Mouse (Mus musculus) erythroid progenitor cell, adult 5-6 weeks (primary cell): ENCODE measurements around the gene Sorbs1. TPM values are rescaled to one million over a fixed set of nuclear protein-coding genes. Genes with fewer than 3 reads are reported as not detected.

Experiments used
- ATAC-seq: replicated peaks from 2 replicates; pipeline ENCODE4 v1.8.0; 2016; ENCODE audit warnings: moderate number of reproducible peaks, mild to moderate bottlenecking, moderate TSS enrichment, inconsistent platforms; ENCODE audit not compliant: poor library complexity, low FRiP score, severe bottlenecking
- total RNA-seq, 2 experiments: library from RNA; stranded (forward) in 1 of 2; stranded (reverse) in 1 of 2; fragments of 150-400 nt in 1 of 2; fragments of 186-747, 209-891 nt in 1 of 2; gene quantifications; 2 replicates each; pipeline versions ENCODE4 v1.2.3 to v1.2.4; 2015 to 2017; ENCODE audit warnings: low replicate concordance in 2 of 2

The Sorbs1 gene
- total RNA-seq (2015; ENCODE audit: low replicate concordance): 87.9 and 106 TPM in 2 replicates
- 163 and 167 TPM in 2 replicates for total RNA-seq (2017; ENCODE audit: low replicate concordance)

- ATAC-seq: peak; percentile 91
These were observed at the start of gene Sorbs1 for GRCm38 (mm10) chr19:40513632-40514078. Gene Sorbs1 (minus strand): TSS chr19:40513779.

GRCm38 (mm10) chr19:40561521-40561920 is 47.9 kb upstream of the Sorbs1 start:
- ATAC-seq: peak; percentile 79

DNA sequence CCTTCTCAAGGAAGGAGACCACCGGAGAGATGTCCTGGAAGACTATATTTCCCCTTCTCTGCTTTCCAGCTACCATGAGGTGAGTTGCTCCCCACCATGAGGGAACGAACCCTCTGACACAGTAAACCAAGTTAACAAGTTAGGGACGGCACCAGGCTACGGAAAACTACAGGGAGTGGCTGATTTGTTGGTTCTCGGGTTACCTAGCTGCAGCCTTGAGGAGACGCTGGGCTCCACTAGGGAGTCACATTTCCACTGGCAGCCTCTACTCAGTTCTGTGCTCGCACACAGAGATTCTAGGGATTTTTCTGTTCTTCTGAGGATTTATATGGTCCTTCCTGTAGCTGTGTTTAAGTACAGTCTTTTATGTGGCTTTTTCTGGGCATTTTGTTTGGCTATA is 42.5 kb upstream of the Sorbs1 start:
- ATAC-seq: no peak

- no peak for ATAC-seq
These were observed 41.6 kb upstream of the Sorbs1 start for GRCm38 (mm10) chr19:40555136-40555535.

GRCm38 (mm10) chr19:40554343-40554742 is 40.8 kb upstream of the Sorbs1 start:
- no peak for ATAC-seq

GRCm38 (mm10) chr19:40553849-40554248 is 40.3 kb upstream of the Sorbs1 start:
- no peak for ATAC-seq

DNA sequence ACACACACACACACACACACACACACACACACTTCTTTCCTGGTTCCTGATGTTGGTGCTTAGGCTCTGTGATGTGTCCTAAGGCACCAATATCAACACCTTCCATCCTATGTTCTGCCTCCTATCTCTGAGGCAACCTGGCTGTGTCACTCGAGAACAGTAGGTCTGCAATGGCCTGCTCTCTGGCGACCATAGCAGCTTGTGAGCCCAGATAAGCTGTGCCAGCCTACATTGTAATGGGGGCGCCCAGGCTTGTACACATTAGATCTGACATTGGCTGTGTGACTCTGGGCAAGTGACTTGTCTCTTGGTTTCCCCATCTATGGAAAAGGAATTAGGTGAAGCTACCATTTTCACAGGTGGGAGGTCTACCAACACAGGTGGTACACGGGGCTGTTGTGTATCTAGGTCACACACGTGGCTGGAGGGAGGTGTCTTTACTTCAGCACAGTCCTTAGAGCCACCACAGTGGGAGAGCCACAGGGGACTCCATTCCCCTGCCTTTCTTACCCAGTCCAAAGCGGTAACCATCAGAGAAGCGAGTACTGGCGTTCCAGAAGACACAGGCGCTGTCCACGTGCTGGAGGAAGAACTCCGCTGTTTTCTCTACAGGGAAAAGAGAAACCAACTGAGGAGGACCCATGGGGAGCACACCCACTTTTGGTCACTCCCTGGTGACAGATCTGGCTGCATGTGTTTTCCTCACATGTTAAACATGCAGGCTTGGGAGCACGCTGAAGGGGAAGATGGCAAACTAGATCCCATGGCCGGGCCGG is 39.6 kb upstream of the Sorbs1 start:
- peak; percentile 89 for ATAC-seq

- no peak for ATAC-seq
These were observed 36.0 kb upstream of the Sorbs1 start for GRCm38 (mm10) chr19:40549516-40550135.

GRCm38 (mm10) chr19:40548796-40549515 is 35.4 kb upstream of the Sorbs1 start:
- ATAC-seq: no peak

GRCm38 (mm10) chr19:40548386-40548785 is 34.8 kb upstream of the Sorbs1 start:
- no peak for ATAC-seq

GRCm38 (mm10) chr19:40544856-40545255 is 31.3 kb upstream of the Sorbs1 start:
- peak; percentile 72; the same call in 1 of the 2 replicates for ATAC-seq

DNA sequence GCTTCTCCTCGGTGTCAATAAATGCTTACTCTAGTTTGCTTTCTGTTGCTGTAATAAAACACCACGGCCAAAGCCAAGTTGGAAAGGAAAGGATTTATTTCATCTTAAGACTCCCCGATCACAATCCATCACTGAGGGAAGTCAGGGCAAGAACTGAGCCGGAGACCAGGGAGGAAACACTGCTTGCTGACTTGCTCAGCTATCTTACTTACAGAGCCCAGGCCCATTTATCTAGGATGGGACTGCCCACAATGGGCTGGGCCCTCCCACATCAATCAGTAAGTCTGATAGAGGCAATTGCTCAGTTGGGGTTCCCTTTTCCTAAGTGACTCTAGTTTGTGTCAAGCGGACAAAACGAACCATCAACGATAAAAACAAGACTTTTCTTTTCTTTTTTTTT is 29.2 kb upstream of the Sorbs1 start:
- no peak for ATAC-seq

DNA sequence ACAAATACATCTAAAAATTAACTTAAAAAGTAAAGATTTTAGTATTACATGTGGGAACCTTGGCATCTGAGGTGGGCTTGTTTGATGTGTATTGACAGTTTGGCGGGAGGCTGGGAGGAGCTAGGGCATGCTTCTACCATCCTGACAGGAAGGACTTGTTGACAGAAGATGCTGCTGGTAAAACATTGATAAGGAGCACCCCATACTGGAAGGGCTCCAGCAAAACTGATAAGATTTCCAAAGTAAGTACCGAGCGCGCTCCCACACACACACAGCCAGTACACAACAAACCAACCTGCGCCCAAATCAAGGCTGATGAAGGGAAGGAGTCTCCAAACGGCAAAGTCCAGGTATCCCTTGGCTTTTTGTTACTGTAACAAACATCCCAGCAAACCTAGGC is 22.9 kb upstream of the Sorbs1 start:
- ATAC-seq: peak; percentile 91

DNA sequence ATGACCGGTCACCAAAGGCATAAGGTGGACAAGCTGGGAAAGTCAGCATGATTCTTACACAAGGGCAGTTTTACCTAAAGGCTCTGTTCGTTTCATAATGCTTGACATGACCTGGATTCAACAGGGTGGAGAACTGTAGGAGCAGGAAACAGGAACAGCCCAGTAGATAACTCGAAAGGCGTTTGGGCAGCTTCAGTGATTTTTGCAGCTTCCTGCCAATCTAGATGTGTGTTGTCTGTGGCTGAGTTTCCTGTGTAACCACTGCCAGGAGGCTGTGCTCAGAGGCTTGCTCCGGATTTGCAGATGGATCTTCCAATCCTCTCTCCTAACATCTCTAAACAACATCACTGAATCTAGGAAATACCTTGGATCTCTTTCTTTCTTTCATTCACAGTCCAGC is 18.9 kb upstream of the Sorbs1 start:
- no peak for ATAC-seq

- ATAC-seq: no peak
These were observed 16.7 kb upstream of the Sorbs1 start for GRCm38 (mm10) chr19:40530323-40530722.

DNA sequence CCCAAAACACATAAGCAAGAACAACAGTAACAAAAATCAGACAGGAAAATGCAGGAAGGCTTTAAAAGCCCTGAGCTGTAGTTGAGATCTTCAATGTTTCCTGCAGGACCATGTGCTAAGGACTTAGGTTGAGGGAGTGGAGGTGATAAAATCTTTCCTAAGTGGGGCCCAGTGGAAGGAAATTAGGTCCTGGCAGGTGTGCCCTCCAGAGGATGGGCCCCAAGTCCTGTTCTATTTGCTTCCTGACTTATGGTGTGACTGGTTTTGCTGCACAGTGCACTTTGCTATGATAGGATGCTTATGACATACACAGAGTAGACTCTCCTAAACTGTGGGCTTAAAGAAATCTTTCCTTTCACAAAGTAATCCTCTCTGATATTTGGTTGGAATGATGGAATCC is 14.7 kb upstream of the Sorbs1 start:
- no peak for ATAC-seq

DNA sequence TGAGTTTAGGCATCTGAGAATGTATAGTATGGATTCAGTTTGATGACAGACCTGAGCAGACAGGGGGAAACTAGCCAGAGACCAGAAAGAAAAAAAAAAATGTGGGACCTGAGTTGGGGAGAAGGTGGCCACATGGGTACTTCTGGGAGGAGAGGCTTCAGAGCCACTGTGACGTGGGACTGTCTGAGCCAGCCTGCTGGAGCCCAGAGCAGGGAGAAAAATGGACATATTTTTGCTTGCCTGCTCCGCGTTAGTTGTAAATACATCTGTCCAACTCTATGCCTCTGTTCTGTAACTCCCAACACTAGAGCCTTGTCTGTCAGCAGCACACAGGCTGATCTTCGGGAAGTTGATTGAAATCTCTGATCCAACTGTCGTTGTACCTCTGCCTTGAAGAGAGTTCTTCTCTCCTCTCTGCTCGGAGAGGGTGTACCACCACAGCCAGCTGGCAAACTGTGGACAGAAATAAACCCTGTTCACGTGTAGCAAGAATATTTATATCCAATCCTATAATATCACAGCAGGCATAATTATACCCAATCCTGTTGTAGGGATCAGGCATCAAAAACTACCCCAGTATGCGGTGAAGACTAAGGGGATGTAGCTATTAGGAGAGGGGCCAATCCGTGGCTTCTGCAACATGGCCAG is 12.9 kb upstream of the Sorbs1 start:
- no peak for ATAC-seq

DNA sequence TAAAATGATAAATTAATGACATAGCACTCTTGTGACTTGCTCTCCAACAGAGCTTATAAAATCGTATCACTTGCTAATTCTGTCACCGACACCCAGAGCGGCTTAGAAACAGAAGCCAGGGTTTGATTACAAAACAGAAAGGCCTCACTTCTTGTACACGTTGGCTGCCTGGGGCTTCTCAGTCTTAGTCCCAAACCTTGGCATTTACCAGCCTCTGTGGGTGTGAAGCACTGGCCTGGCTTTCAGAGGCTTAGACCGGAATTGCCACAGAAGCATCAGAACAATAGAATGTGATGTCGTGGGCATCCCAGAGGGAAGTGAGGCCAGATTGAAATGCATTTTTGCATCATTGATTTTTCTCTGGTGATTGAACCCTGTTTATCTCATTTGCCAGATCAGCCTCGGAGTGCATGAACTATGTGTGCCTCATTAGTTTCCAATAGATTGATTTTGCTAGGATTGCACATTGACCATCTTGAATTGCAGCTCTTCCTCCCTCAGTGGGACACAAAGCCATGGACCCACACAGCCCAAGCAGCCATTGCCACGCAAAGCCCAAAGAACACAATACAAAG is 9.9 kb upstream of the Sorbs1 start:
- ATAC-seq: no peak

GRCm38 (mm10) chr19:40520403-40520802 is 6.8 kb upstream of the Sorbs1 start:
- ATAC-seq: no peak

- no peak for ATAC-seq
These were observed 5.1 kb upstream of the Sorbs1 start for GRCm38 (mm10) chr19:40518706-40519105.
